ENCODE assay signal across 19 mouse cellular contexts in genomic region chr7:114004171-114004570, GRCm38 (mm10).
DNase-seq lines count a peak whose midpoint lies in the region; ATAC-seq and TF ChIP-seq lines count a peak whose summit lies in the region.
"Had no signal": no experiment of that assay in that cellular context is flagged by ENCODE, and none has a peak within 500 bp of the region (broad histone marks: within the 10 kb centered on the region; RNA-seq: fewer than 3 reads in every experiment).

No protein-coding gene starts in this region.

- H3K9me3 ChIP-seq in forebrain, embryonic 10.5 days: no peaks in the 10 kb centered on the region
- H3K9me3 ChIP-seq in forebrain, embryonic 15.5 days: no peaks in the 10 kb centered on the region
- no peaks in the 10 kb centered on the region for H3K9me3 ChIP-seq in hindbrain, postnatal 0 days (ENCODE audit: low read length)
- H3K9me3 ChIP-seq: limb, embryonic 15.5 days had no signal

- no peak for TF ChIP-seq POLR2A in brain, embryonic 14.5 days (IDR thresholded peaks at IDR 0.05; ENCODE audit: borderline replicate concordance, extremely low read depth, insufficient read depth, insufficient read length, poor library complexity, severe bottlenecking)

- H3K36me3 ChIP-seq in forebrain, embryonic 10.5 days (replicated peaks): no peaks in the 10 kb centered on the region
- no peaks in the 10 kb centered on the region for H3K36me3 ChIP-seq in forebrain, embryonic 15.5 days
- no peaks in the 10 kb centered on the region for H3K36me3 ChIP-seq in hindbrain, postnatal 0 days (ENCODE audit: insufficient read depth, low read length)
- H3K36me3 ChIP-seq: limb, embryonic 15.5 days had no signal

- no peak overlapping the region for H3K27ac ChIP-seq in forebrain, embryonic 10.5 days
- H3K27ac ChIP-seq in forebrain, embryonic 15.5 days (replicated peaks): no peak overlapping the region
- H3K27ac ChIP-seq in hindbrain, postnatal 0 days: no peak overlapping the region
- H3K27ac ChIP-seq: limb, embryonic 15.5 days had no signal

- no peak for ATAC-seq in forebrain, embryonic 15.5 days (replicated peaks)
- ATAC-seq in hindbrain, postnatal 0 days: no peak
- no peak for ATAC-seq in erythroblast, adult 5-6 weeks (replicated peaks; ENCODE audit: low FRiP score, poor library complexity, severe bottlenecking)
- no peak for ATAC-seq in granulocyte monocyte progenitor cell, adult 5-6 weeks (replicated peaks; ENCODE audit: poor library complexity, severe bottlenecking)
- ATAC-seq: inflammation-experienced regulatory T-cells, adult 6 months had no signal

- H3K9ac ChIP-seq in forebrain, embryonic 15.5 days (replicated peaks): no peak overlapping the region
- 0 out of 2 replicates have a peak overlapping the region, but pooled peaks have one; percentile 2 for H3K9ac ChIP-seq in hindbrain, postnatal 0 days (replicated peaks; ENCODE audit: low read length)
- H3K9ac ChIP-seq: limb, embryonic 15.5 days had no signal

- H3K4me3 ChIP-seq in forebrain, embryonic 10.5 days: peak overlapping the region; percentile 13; the same call in 1 of the 2 replicates
- H3K4me3 ChIP-seq in forebrain, embryonic 15.5 days: no peak overlapping the region
- no peak overlapping the region for H3K4me3 ChIP-seq in hindbrain, postnatal 0 days (ENCODE audit: low read length)
- H3K4me3 ChIP-seq: limb, embryonic 15.5 days; megakaryocyte, embryonic 14.5 days had no signal

- no peak for TF ChIP-seq CTCF in brain, embryonic 14.5 days (IDR thresholded peaks at IDR 0.05; ENCODE audit: borderline replicate concordance, extremely low read depth, insufficient read depth, insufficient read length)
- TF ChIP-seq CTCF in hindbrain, postnatal 0 days (IDR thresholded peaks at IDR 0.05; ENCODE audit: low read depth): no peak

- H3K27me3 ChIP-seq in forebrain, embryonic 10.5 days (ENCODE audit: poor library complexity, severe bottlenecking): peaks cover 33% of the 10 kb centered on the region
- no peaks in the 10 kb centered on the region; the same call in 1 of the 2 replicates for H3K27me3 ChIP-seq in forebrain, embryonic 15.5 days
- H3K27me3 ChIP-seq in hindbrain, postnatal 0 days (ENCODE audit: insufficient read depth, low read length): 0 out of 2 replicates have a peak, but pooled peaks cover 3% of the 10 kb centered on the region

- no peak overlapping the region for H3K4me2 ChIP-seq in forebrain, embryonic 15.5 days (replicated peaks)
- H3K4me2 ChIP-seq in hindbrain, postnatal 0 days (ENCODE audit: low read depth, low read length): no peak overlapping the region
- H3K4me2 ChIP-seq: limb, embryonic 15.5 days had no signal

- 14% methylated on average over 5 of the region's 5 CpGs for WGBS in forebrain, embryonic 10.5 days
- WGBS in forebrain, embryonic 15.5 days: 7% methylated on average over 5 of the region's 5 CpGs
- 21% methylated on average over 5 of the region's 5 CpGs for WGBS in hindbrain, postnatal 0 days

- no peak for DNase-seq in forebrain, embryonic 10.5 days (ENCODE audit: extremely low spot score, low spot score)
- DNase-seq in ES-CJ7 (ENCODE audit: low read depth, low spot score): peak; percentile 44
- DNase-seq in brain, embryonic 14.5 days (ENCODE audit: low read depth): peak; percentile 71
- DNase-seq in hindbrain, postnatal 0 days (ENCODE audit: low spot score): no peak
- no peak for DNase-seq in kidney, postnatal 14 days
- DNase-seq: cerebellum, adult 11 months; cerebellum, postnatal 25 days; gastrocnemius, postnatal 10 days; heart, postnatal 10 days; kidney, adult 8-10 months; lung, postnatal 14 days; right cerebral cortex, postnatal 14 days; thymus, postnatal 14 days had no signal

- peaks cover 25% of the 10 kb centered on the region for H3K4me1 ChIP-seq in forebrain, embryonic 10.5 days
- peaks cover 18% of the 10 kb centered on the region for H3K4me1 ChIP-seq in forebrain, embryonic 15.5 days
- no peaks in the 10 kb centered on the region for H3K4me1 ChIP-seq in hindbrain, postnatal 0 days (ENCODE audit: insufficient read depth, low read length)
- H3K4me1 ChIP-seq: limb, embryonic 15.5 days; megakaryocyte, embryonic 14.5 days had no signal

Comparison
In these comparisons a context has a peak if more than half of its experiments do, and no peak if none do; other contexts are left out.
1. DNase-seq: peak in ES-CJ7 (single experiment) and brain, embryonic 14.5 days (single experiment); none in forebrain, embryonic 10.5 days (single experiment), hindbrain, postnatal 0 days (single experiment) and kidney, postnatal 14 days (single experiment).